Mouse (Mus musculus): ENCODE measurements around the gene Map3k7cl.

Gene Map3k7cl

DNA sequence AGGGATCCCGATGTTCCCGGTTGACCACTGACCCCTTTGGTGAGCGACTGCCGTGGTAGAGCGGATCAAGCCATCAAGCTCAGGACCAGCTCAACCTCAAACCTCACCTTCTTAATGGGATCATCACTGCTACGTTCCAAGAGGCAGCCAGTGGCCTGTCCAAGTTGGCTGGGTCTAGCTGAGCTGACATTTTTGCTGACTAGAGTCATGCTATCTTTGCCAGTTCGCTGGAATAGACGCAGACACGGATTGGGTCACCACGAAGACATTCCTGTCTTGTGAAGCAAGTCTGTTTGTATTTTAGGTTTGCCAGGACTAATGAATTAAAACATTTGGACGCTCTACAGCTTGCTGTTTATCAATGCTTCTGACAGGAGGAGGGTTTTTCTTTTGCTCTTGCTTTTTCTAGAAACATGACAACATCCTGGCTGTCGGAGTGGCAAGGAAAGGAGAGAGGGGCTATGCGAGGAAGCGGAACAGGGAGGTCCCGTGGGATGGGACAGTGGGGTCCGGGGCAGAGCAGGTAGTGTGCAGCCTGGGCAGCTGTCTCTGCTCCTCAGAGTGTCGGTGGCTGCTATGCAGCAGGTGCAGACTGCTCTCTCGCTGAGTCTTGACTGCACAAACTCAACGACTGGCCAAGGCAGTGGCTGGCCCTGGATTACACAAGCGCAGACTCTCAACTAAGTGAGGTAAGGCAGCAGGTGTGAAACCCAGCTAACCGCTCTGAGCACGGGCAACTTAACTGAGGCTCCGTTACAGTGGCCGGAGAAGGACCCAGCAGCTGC, at the start of gene Map3k7cl:
Map3k7cl (plus strand) TSS at position 424 of the 785 bp plus-strand sequence.
- in situ Hi-C loops (cut with MboI, MseI) = no loop called here

DNA sequence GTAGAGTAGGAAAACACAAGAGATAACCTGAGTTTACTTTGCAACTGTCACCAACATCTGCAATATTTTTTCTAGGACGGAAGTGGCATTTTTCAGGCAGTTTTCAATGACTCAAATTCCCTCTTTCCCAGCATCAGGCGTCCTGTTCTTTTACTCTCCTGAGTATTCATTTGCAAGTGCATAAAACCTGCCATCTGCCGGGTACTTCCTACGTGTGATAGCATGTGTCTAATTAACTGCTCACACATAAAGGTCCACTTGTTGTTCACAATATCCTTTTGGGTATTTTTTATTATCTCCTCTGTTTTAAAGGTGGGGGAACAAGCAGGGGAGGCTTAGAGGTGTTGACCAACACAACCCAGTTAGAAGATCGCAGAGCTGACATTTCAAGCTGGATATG, 41.4 kb upstream of the Map3k7cl start:
- in situ Hi-C loops (cut with MboI, MseI) = loop anchor here (5.0 kb wide), 1 partner anchor 241 kb away; no protein-coding TSS in a partner anchor

DNA sequence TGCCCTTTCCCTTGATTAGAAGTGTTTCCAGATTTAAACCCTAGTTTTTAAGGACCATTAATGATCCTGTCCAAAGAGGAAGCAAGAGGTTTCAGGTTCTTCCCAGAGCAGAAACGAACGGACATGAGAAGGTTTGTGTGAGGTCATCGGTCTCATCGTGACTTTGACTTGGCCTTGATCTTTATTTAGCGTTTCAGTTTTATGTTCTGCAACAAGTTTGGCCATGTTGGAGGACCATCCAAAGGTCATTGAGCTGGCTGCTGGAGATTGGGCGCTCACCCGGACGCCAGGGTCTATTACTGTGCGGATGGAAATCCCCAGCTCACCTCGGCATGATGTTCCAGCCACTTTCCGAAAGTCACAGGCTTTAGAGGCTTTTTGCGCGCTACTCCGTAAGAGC, 40.8 kb upstream of the Map3k7cl start:
- in situ Hi-C loops (cut with MboI, MseI) = loop anchor here (5.0 kb wide), 1 partner anchor 240 kb away; no protein-coding TSS in a partner anchor

DNA sequence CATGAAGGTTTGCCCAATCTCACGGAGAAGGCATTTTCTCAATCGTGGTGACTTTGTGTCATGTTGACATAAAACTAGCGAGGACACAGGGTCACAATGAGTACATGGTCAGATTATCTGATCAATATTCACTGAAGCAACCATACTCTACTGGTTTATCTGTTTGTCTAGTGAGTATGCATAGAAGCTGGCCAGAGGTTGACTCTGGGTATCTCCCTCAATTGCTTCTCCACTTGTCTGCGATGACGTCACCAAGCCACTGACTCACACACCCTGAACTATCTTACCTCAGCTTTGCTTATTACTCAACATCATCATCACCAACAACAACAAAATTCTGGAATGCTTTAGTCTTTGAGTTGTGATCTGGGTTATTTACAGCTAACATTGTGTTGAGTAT, 28.9 kb upstream of the Map3k7cl start:
- in situ Hi-C loops (cut with MboI, MseI) = no loop called here

DNA sequence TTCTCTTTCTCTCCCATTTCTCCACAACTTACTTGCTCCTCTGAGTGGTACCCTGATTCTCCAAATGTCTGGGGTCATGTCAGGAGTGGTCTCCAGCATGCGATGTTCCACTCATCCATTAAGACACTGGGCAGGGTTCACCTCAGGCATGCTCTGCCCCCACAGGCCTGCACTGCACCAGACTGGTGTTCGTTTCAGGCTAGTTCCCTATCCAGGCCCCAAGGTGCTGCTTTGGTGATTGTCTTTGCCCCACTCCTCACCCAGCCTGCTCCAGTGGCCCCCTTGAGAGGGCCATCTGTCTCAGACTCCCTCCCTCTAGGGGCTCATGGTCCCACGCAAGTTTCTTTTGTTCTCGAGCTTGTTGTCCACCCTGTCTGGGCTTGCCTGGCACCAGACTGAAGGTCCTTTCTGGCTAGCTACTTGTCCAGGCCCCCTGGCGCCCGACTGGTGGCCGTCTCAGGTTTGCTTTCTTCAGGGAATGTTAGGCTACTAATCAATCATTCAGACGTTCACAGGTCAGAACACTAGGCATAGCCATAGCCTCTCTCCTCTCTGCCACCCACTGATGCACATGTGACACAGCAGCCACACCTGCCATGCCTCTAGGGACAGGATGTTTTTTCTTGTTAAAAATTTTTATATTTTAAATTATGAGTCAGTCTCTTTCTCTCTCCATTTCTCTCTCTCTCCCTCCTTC, 25.4 kb upstream of the Map3k7cl start:
- in situ Hi-C loops (cut with MboI, MseI) = loop anchor here (25.0 kb wide), 1 partner anchor 685 kb away; no protein-coding TSS in a partner anchor

DNA sequence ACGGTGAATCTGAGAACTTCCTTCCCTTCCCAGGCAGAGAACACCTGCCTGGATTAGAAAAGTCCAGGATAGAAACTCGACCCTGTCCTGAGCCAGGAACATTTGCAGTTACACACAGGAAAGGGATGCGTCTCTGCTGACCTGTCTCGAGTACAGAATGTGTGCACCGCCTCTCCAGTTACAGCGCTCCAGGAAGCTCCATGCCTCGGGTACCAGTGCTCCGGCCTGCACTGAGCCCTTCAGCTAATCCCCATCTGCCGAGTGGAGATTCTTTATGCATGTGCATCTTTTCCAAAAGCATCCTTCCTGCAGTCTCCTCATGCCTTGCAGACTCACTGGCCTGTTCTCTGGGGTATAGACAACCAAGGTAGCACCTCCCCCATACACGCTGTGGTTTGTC, 24.4 kb upstream of the Map3k7cl start:
- in situ Hi-C loops (cut with MboI, MseI) = loop anchor here (25.0 kb wide), 1 partner anchor 684 kb away; no protein-coding TSS in a partner anchor

DNA sequence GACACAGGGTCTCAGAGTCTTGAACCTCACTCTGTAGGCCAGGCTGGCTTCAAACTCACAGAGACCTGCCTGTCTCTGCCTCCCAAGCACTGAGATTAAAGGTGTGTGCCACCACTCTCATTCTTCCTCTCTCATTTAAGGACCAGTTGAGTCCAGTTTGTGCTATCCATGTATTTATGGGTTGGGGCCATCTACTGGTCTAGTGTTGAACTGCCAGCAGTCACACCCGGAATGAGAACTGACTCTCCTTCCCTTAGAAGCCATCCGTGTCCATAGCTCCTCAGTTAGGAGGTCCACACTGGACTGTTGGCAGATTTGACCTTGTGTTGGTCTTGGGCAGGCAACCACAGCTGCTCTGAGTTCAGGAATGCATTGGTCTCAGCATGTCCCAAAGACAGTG, 4.8 kb upstream of the Map3k7cl start:
- in situ Hi-C loops (cut with MboI, MseI) = loop anchor here (25.0 kb wide), 1 partner anchor 664 kb away; no protein-coding TSS in a partner anchor

DNA sequence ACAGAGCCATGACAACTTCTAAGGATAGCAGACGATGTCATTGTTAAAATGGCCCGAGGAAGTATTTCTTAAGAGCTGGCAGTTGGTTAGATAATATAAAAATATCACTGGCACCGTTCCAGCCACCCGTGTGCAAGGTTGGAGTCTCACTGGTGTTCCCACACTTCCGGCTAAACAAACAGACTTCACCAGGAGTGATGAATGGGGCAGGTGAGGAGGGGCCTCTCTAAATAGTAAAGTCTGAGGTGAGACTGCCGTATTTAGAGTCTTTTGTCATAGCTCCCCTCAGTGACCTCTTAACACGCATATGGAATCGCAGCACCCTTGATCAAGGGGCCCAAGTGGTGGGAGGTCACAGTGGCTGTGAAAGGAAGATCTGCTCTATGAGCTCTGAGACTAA, 3.2 kb downstream of the Map3k7cl start:
- in situ Hi-C loops (cut with MboI, MseI) = no loop called here

DNA sequence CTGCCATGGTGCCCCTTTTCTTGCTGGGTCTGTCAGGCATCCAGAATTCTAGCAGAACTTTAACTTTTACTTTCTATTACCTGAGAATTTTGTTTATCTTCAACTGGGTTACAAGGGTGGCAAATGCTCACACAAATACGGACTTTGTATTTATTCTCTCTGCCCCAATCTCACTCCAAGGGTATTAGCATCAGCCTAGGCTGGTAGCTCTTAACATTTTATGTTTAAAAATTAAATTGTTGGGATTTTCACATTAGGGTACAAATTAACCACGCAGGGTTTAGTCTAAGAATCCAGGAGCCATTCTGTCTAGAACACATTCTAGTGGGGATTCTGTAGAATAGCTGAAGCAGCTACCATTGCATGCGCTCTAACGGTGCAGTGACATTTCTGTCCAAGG, 8.4 kb downstream of the Map3k7cl start:
- in situ Hi-C loops (cut with MboI, MseI) = no loop called here

DNA sequence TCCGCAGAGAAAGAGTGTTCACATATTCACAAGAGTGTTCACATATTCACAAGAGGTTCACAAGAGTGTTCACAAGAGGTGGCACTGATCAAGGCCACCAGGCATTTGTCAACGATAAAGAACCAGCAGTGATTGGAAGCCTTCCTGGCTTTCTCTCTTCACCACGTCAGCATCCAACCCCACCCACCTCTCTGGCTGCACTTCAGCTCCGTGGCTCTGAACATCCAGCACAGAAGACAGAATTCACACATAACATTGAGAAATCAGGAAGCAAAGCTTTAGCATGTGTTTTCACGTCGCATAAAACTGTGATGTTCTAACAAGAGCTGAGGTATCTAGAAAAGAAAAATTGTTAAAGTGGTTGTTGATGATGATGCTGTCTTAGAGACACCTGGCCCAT, 10.4 kb downstream of the Map3k7cl start:
- in situ Hi-C loops (cut with MboI, MseI) = no loop called here

DNA sequence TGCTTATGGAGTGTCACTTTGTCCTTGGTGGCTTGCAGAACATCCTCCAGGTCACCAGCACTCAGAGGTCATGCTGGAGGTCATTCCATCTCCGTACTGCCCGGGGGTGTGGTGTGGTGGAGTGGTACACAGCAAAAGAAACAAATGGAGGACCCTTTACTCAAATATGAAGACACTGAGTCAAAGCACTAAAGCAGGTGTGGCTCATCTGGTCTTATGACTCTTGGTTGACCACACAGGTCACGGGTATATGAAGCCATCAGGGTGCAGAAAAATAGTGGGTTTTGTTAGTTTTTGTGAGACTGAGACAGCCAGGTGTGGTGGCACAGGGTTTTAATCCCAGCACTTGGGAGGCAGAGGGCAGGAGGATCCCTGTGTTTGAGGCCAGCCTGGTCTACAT, 11.4 kb downstream of the Map3k7cl start:
- in situ Hi-C loops (cut with MboI, MseI) = no loop called here

DNA sequence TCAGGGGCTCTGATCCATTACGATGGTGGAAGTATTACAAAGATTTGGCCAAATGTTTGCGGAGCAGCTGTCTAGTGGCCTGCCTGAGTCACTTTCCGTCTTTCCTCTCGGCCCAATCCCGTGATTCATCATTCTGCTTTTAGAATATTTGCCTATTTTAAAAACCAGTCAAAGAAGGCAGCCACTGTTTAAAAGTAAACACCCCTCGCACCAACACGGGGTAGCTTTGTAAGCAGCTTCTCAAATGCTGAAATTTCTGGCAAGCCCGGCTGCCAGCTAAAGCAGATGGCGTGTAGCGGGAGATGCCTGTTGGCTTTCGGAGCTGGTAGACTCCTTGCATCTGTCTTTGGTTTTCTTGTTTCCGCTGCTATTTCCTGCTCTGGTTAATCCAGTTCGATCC, 14.4 kb downstream of the Map3k7cl start:
- in situ Hi-C loops (cut with MboI, MseI) = no loop called here

DNA sequence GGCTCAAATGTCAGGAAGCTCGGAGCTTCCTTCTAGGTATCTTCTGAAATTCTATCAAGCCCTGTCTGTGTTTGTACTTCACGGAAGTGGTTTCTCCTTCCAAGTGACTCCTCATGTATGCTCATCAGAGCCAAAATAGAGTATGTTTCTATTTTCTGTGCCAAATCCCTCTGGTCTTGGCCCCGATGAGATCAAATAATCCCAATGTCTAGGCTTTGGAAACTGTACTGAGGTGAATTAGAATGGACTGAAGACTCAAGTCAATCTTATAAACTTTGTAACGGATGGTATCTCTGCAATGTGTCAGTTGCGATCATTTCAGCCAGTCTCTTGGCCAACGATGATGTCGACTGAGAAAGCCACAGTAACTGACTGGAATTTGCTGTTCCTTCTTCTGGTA, 15.1 kb downstream of the Map3k7cl start:
- in situ Hi-C loops (cut with MboI, MseI) = no loop called here

DNA sequence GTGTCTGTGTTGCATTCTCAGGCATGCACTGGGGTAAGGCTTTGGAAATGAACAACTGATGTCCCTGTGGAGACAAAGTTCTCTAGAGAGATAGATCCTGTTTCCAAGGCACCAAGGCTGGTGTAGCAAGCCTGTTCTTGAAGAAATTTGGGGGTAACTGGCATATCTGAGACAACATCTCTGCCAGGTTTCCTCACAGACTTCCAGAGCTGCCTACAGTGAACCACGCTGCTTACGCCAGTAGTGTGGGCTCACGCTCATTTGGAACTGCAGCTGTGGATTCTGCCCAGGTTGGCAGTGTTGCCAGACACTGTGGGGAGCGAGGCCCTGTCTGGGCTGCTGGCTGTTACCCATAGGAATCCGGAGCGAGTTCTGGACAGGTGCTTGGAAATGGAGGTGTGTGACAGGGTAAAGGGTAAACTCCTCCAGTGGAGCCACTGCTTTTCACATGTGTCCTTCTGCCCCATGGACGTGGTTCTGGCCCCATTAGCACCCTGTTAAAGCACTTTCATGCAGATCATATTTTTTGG, 16.5 kb downstream of the Map3k7cl start:
- in situ Hi-C loops (cut with MboI, MseI) = no loop called here

DNA sequence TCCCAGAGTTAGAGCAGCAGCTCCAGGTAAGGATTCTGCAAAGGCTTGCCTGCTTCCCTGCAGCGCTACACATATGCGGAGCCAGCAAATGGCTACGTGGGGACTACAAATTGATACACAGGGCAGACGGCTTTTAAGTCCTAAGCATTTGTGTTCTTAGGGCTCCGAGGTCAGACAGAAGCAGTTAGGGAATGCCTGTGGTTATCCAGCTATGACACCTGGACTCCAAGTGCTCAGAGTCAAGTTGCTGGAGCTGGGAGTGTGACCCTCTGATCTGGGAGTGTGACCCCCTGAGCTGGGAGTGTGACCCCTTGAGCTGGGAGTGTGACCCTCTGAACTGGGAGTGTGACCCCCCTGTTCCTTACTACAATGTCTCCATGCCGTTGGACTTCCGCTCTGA, 17.2 kb downstream of the Map3k7cl start:
- in situ Hi-C loops (cut with MboI, MseI) = no loop called here

DNA sequence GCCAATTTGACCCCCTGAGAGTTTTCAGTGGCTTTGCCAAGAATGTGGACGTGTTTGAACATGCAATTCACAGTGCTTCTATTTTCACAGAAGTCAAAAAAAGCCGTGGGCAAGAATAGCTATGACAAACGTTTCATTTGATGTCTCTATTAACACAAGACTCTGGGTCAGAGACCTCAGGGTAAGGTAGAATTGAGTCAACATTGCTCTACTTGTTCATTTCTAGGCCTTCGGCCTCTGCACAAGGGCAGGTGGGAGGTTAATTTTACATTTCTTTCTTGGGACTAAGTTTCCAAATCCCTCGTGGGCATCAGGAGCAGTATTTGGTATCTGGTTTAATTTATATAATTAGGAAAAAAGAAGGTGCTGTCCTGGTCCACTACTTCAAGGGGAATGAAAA, 20.3 kb downstream of the Map3k7cl start:
- in situ Hi-C loops (cut with MboI, MseI) = no loop called here

DNA sequence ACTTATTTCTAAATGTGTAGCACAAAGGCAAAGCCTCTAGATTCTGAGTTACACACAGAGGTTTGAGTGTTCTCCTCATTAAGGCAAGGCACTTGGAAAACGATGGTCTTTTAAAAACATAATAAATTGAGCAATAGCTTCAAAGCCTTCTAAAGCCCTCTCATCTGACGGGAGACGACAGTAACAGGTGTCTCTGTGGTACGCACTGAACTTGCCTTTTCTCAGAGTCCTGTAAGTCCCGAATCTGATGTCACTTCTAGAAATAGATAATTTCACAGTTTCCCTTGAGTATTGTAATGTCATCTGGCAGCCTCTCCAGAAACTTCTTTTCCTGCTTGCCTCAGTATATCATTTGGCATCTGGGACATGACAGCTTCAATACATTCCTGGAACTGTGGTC, 21.0 kb downstream of the Map3k7cl start:
- in situ Hi-C loops (cut with MboI, MseI) = no loop called here

DNA sequence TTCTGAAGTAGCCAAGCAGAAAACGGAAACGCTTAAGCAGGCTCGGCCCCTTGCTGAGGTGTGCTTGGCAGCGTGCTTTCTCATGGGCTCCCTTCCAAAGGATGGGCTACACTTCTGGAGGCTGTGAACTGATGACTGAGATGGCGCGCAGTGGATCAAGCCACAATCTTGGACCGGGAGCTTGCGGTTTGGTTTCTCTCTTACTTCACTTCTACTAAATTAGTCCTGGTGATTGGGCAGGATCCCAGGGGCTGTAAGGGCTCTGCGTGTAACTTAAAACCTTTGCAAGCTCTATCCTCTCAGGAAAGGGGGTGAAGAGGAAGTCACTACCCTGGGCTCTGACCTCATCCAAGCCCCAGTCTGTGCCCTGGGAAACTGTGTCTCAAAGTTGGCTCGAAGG, 22.5 kb downstream of the Map3k7cl start:
- in situ Hi-C loops (cut with MboI, MseI) = no loop called here

DNA sequence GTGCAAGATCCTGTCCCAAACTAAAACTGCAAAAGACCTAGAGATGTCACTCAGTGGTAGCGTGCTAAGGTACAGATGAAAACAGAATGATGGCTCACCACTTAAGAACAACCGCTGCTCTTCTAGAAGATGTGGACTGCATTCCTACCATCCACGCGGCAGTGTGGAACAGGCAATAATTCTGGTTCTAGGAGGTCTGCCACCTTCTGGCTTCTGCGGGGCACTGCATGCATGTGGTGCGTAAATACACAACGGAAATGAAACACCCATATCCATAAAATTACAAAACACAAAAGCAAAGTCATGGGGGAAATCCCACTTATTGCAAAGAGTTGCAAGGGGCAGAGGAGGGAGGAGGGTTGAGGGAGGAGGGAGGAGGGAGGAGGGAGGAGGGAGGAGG, 25.8 kb downstream of the Map3k7cl start:
- in situ Hi-C loops (cut with MboI, MseI) = no loop called here

DNA sequence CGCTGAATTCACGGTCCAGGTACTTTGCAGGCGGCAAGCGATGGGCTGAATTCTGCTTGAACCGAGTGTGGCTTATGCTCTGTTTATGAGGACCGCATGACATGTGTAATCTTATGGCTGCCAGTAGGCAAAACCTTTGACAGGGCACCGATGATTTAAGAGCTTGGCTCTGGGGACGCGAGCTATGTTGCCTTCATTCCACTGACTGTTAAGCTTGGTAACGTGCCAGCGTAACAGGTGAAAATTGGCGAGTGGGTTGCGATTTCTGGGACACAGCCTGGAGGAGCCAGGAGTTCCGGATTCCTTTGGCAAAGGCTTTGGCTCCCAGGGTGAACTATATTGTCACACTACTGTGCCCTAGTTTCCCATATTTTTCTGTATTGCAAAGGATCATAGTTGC, 26.3 kb downstream of the Map3k7cl start:
- in situ Hi-C loops (cut with MboI, MseI) = no loop called here

DNA sequence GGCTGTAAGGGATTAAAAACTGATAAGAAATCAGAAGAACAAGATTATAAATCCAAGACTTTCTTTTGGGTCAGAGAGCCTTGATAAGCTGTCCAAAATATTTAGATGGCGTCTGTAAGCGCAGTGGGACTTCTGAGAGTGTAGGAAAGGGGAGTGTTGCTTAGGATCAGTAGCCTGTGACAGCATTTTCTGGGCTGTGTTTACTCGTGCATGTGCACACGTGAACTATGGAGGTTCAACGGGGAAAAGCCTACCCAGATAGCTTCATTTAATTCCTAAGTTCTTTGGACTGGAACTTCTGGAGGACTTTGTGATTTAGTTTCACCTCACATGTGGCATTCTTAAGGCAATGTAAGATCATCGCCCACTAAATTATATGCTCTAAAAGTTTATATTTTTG, 29.6 kb downstream of the Map3k7cl start:
- in situ Hi-C loops (cut with MboI, MseI) = no loop called here

DNA sequence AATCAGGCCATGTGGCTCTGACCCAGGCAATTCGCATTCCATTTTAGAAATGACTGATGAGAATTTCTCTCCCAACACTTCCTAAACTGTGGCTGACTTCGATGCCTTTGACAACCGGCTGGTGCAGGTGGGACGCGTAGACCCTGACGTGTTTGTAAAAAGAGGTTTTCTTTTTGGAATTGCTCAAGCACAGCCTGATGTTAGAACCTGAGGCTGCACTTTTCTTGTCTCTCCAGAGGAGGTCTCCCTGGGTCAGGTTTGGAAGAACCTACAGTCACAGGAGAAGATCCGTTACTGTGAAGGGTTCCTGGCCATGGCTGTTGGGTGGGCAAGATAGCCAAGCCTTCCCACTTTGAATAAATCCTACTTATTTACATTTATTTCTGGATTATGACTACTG, 31.5 kb downstream of the Map3k7cl start:
- in situ Hi-C loops (cut with MboI, MseI) = loop anchor here (5.0 kb wide), 1 partner anchor 168 kb away; no protein-coding TSS in a partner anchor

Data from regulatory T cell (primary cell).